Mouse (Mus musculus): Measurements from ENCODE around the gene Tsga13. TPM values are rescaled to one million over a fixed set of nuclear protein-coding genes. Genes with fewer than 3 reads are reported as not detected.

Tsga13 gene
- not detected for total RNA-seq (2021)
- long read RNA-seq, experiment 1, result 0 reads
- long read RNA-seq, experiment 2, result 0 reads

- no peak for DNase-seq (ENCODE audit: low spot score in 2 of 2)
Measured at GRCm38 (mm10) chr6:30915473-30915872, at the start of gene Tsga13. Gene Tsga13 (minus strand): TSS chr6:30915573.

- DNase-seq (ENCODE audit: low spot score in 2 of 2), result no peak
Measured at GRCm38 (mm10) chr6:30958736-30959540, 43.6 kb upstream of the Tsga13 start, which contains the start of gene Klf14. Gene Klf14 (minus strand): TSS chr6:30959078.

GRCm38 (mm10) chr6:30957784-30958735 lies 42.7 kb upstream of the Tsga13 start:
- peak in 1 of 2 experiments; percentile 52 for DNase-seq (ENCODE audit: low spot score in 2 of 2)

- no peak for DNase-seq (ENCODE audit: low spot score in 2 of 2)
Measured at GRCm38 (mm10) chr6:30939264-30939663, 23.9 kb upstream of the Tsga13 start.

- no peak for DNase-seq (ENCODE audit: low spot score in 2 of 2)
Measured at GRCm38 (mm10) chr6:30922821-30923220, 7.4 kb upstream of the Tsga13 start.

- DNase-seq (ENCODE audit: low spot score in 2 of 2), result no peak
Measured at GRCm38 (mm10) chr6:30921826-30922225, 6.5 kb upstream of the Tsga13 start.

GRCm38 (mm10) chr6:30920834-30921675 lies 5.7 kb upstream of the Tsga13 start:
- DNase-seq (ENCODE audit: low spot score in 2 of 2), result peak; percentile 31 to 40

GRCm38 (mm10) chr6:30907970-30908369 lies 7.4 kb downstream of the Tsga13 start:
- peak; percentile 75 to 82 for DNase-seq (ENCODE audit: low spot score in 2 of 2)

GRCm38 (mm10) chr6:30904911-30905310 lies 10.5 kb downstream of the Tsga13 start:
- DNase-seq (ENCODE audit: low spot score in 2 of 2), result no peak

GRCm38 (mm10) chr6:30904033-30904432 lies 11.3 kb downstream of the Tsga13 start:
- no peak for DNase-seq (ENCODE audit: low spot score in 2 of 2)

- DNase-seq (ENCODE audit: low spot score in 2 of 2), result no peak
Measured at GRCm38 (mm10) chr6:30897520-30897919, 17.9 kb downstream of the Tsga13 start.

- DNase-seq (ENCODE audit: low spot score in 2 of 2), result no peak
Measured at GRCm38 (mm10) chr6:30896986-30897327, 18.4 kb downstream of the Tsga13 start.

- DNase-seq (ENCODE audit: low spot score in 2 of 2), result peak; percentile 90 to 97
Measured at GRCm38 (mm10) chr6:30896195-30896985, 19.0 kb downstream of the Tsga13 start, which contains the start of gene Copg2. Gene Copg2 (minus strand): TSS chr6:30896794.

- DNase-seq (ENCODE audit: low spot score in 2 of 2), result peak in 1 of 2 experiments; percentile 4
Measured at GRCm38 (mm10) chr6:30895819-30896194, 19.6 kb downstream of the Tsga13 start.

- DNase-seq (ENCODE audit: low spot score in 2 of 2), result no peak
Measured at GRCm38 (mm10) chr6:30893081-30893480, 22.3 kb downstream of the Tsga13 start.

GRCm38 (mm10) chr6:30891761-30892160 lies 23.6 kb downstream of the Tsga13 start:
- no peak for DNase-seq (ENCODE audit: low spot score in 2 of 2)

- no peak for DNase-seq (ENCODE audit: low spot score in 2 of 2)
Measured at GRCm38 (mm10) chr6:30884856-30885255, 30.5 kb downstream of the Tsga13 start.

GRCm38 (mm10) chr6:30883491-30883890 lies 31.9 kb downstream of the Tsga13 start:
- DNase-seq (ENCODE audit: low spot score in 2 of 2), result no peak

GRCm38 (mm10) chr6:30876661-30877060 lies 38.7 kb downstream of the Tsga13 start:
- DNase-seq (ENCODE audit: low spot score in 2 of 2), result no peak

GRCm38 (mm10) chr6:30866501-30866900 lies 48.9 kb downstream of the Tsga13 start:
- DNase-seq (ENCODE audit: low spot score in 2 of 2), result no peak
